Mouse (Mus musculus): ENCODE data around the gene Sez6. TPM values are rescaled to one million over a fixed set of nuclear protein-coding genes. Genes with fewer than 3 reads are reported as not detected.
A peak's percentile ranks its signal among the peaks of the same experiment; 100 is the strongest.

Gene Sez6
- total RNA-seq, 1 experiment, result 0.45 TPM

DNA sequence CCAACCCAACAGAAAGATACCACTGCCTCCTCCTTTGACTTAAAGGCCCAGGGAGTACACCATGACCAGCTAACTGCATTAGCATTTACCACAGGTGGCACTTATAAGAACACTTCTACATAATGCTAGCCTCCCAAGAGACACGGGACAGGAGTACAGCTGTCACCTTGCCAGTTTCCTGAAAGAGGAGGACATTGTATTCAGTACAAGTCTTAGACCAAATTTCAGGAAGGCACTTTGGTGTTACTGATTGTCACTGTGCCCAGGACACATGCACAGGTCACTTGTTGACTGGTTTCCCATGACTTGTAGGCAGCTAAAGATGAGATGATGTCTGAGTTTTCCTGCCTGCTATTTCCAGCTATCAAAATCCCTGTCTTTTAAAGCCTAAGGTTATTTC is 65.0 kb downstream of the Sez6 start:
- no peaks in the 10 kb centered on the region for H3K4me1 ChIP-seq (ENCODE audit: control insufficient read depth in 2 of 2, insufficient read depth in 2 of 2, low read length in 2 of 2, poor library complexity in 1 of 2)
- H3K27ac ChIP-seq (ENCODE audit: insufficient read depth, low read depth, low read length, poor library complexity, severe bottlenecking), result no peak overlapping the region
- in situ Hi-C loops (cut with MboI; ENCODE audit: low sequenced_read_pairs in 2 of 2, unreplicated experiment in 2 of 2), result no loop called here
- no peaks in the 10 kb centered on the region for H3K9me3 ChIP-seq (ENCODE audit: control insufficient read depth, insufficient read depth, low read depth, low read length)
- no peak for DNase-seq (ENCODE audit: low read depth, low spot score)
- peaks cover 14% of the 10 kb centered on the region for H3K36me3 ChIP-seq (ENCODE audit: control insufficient read depth, insufficient read depth, low read length, poor library complexity, severe bottlenecking)
- H3K9ac ChIP-seq (ENCODE audit: insufficient read depth, low read depth, low read length, poor library complexity, severe bottlenecking), result no peak overlapping the region
- TF ChIP-seq HCFC1 (IDR thresholded peaks at IDR 0.05; ENCODE audit: borderline replicate concordance, insufficient read depth, low read length), result no peak
- no peak for TF ChIP-seq ZNF384 (IDR thresholded peaks at IDR 0.05; ENCODE audit: low read depth, low read length)
- no peak for TF ChIP-seq CHD2 (IDR thresholded peaks at IDR 0.05; ENCODE audit: low read depth, low read length)
- no peak for TF ChIP-seq ZC3H11A (IDR thresholded peaks at IDR 0.05; ENCODE audit: borderline replicate concordance, low read depth, low read length)
- no peak for TF ChIP-seq MAFK (IDR thresholded peaks at IDR 0.05; ENCODE audit: insufficient read depth, low read depth, low read length)
- no peak overlapping the region for H3K4me3 ChIP-seq (ENCODE audit: insufficient read depth in 1 of 2, low read depth in 1 of 2, low read length in 2 of 2, poor library complexity in 1 of 2, severe bottlenecking in 1 of 2)

DNA sequence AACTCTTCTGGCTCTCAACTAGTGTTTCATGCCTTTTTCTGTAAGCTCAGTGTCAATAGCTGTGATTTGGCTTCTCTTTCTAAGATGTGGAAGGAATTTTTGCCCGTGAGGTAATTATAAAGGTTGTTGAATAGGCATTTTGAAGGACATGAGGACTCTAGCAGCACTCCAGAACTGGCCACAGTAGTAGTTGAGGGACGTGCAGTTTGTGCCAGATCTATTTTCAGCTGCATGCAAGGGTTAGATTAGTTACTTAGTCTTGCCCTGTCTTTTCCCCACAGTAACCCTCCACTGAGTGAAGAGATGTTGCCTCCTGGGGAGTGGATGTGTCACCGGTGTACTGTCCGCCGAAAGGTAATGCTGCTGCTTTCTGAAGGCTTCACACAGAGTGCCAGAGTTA is 75.8 kb downstream of the Sez6 start:
- H3K27ac ChIP-seq (ENCODE audit: insufficient read depth, low read depth, low read length, poor library complexity, severe bottlenecking), result no peak overlapping the region
- TF ChIP-seq HCFC1 (IDR thresholded peaks at IDR 0.05; ENCODE audit: borderline replicate concordance, insufficient read depth, low read length), result no peak
- TF ChIP-seq ZNF384 (IDR thresholded peaks at IDR 0.05; ENCODE audit: low read depth, low read length), result no peak
- no peak for TF ChIP-seq ZC3H11A (IDR thresholded peaks at IDR 0.05; ENCODE audit: borderline replicate concordance, low read depth, low read length)
- no peak for TF ChIP-seq MAFK (IDR thresholded peaks at IDR 0.05; ENCODE audit: insufficient read depth, low read depth, low read length)
- no peak for TF ChIP-seq CHD2 (IDR thresholded peaks at IDR 0.05; ENCODE audit: low read depth, low read length)
- H3K9ac ChIP-seq (ENCODE audit: insufficient read depth, low read depth, low read length, poor library complexity, severe bottlenecking), result no peak overlapping the region
- no peaks in the 10 kb centered on the region for H3K4me1 ChIP-seq (ENCODE audit: control insufficient read depth in 2 of 2, insufficient read depth in 2 of 2, low read length in 2 of 2, poor library complexity in 1 of 2)
- H3K9me3 ChIP-seq (ENCODE audit: control insufficient read depth, insufficient read depth, low read depth, low read length), result no peaks in the 10 kb centered on the region
- DNase-seq (ENCODE audit: low read depth, low spot score), result no peak
- H3K36me3 ChIP-seq (ENCODE audit: control insufficient read depth, insufficient read depth, low read length, poor library complexity, severe bottlenecking), result peaks cover 28% of the 10 kb centered on the region
- no peak overlapping the region for H3K4me3 ChIP-seq (ENCODE audit: insufficient read depth in 1 of 2, low read depth in 1 of 2, low read length in 2 of 2, poor library complexity in 1 of 2, severe bottlenecking in 1 of 2)
- in situ Hi-C loops (cut with MboI; ENCODE audit: low sequenced_read_pairs in 2 of 2, unreplicated experiment in 2 of 2), result no loop called here

DNA sequence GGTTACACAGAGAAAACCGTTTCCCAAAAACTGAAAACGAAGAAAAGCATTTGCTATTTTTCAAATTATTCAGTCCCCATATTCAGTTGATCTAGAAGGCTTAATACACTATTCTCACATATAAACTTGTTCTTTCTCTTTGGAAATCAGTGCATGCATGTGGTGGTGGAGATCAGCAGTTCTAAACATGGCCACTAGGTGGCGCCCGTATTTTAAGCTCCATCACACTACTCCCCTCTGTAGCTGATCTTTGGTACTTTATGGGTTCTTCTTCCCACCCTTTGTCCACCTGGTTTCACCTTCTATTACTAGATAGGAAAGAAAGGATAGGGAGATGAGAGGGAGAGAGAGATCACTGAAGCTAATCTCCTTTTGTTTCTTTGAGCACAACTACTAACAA is 89.1 kb downstream of the Sez6 start:
- TF ChIP-seq ZNF384 (IDR thresholded peaks at IDR 0.05; ENCODE audit: low read depth, low read length), result no peak
- Histone ChIP-seq H3K4me1 (ENCODE audit: control insufficient read depth in 2 of 2, insufficient read depth in 2 of 2, low read length in 2 of 2, poor library complexity in 1 of 2) (no peaks in the 10 kb centered on the region), H3K27ac (ENCODE audit: insufficient read depth, low read depth, low read length, poor library complexity, severe bottlenecking) (no peak overlapping the region), H3K4me3 (ENCODE audit: insufficient read depth in 1 of 2, low read depth in 1 of 2, low read length in 2 of 2, poor library complexity in 1 of 2, severe bottlenecking in 1 of 2) (no peak overlapping the region), H3K36me3 (ENCODE audit: control insufficient read depth, insufficient read depth, low read length, poor library complexity, severe bottlenecking) (peaks cover 62% of the 10 kb centered on the region), H3K9me3 (ENCODE audit: control insufficient read depth, insufficient read depth, low read depth, low read length) (no peaks in the 10 kb centered on the region), H3K9ac (ENCODE audit: insufficient read depth, low read depth, low read length, poor library complexity, severe bottlenecking) (no peak overlapping the region)
- in situ Hi-C loops (cut with MboI; ENCODE audit: low sequenced_read_pairs in 2 of 2, unreplicated experiment in 2 of 2), result no loop called here
- peak; percentile 72 for DNase-seq (ENCODE audit: low read depth, low spot score)

DNA sequence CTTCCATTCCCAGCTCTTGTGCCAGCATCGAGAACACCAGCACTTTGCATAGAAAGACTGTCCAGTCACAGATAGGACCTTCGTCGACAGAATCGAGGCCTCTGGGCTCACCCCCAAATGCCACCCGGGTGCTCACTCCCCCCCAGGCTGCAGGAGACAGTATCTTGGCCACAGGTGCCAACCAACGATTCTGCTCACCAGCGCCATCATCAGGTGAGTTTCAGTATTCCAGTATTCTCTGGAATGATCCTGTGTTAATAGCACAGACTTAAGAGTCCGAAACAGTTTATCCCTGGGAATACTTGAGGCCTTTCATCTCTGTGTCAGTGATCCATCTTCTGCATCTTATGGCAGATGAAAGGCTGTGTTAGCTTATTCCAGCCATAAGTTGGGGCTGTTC is 93.0 kb downstream of the Sez6 start:
- TF ChIP-seq ZNF384 (IDR thresholded peaks at IDR 0.05; ENCODE audit: low read depth, low read length), result no peak
- no peak for TF ChIP-seq MAFK (IDR thresholded peaks at IDR 0.05; ENCODE audit: insufficient read depth, low read depth, low read length)
- no peak for TF ChIP-seq CHD2 (IDR thresholded peaks at IDR 0.05; ENCODE audit: low read depth, low read length)
- no peak for TF ChIP-seq ZC3H11A (IDR thresholded peaks at IDR 0.05; ENCODE audit: borderline replicate concordance, low read depth, low read length)
- TF ChIP-seq HCFC1 (IDR thresholded peaks at IDR 0.05; ENCODE audit: borderline replicate concordance, insufficient read depth, low read length), result no peak

More for the DNA sequence above, 93.0 kb downstream of the Sez6 start:
- no peaks in the 10 kb centered on the region; a peak in 1 of 4 replicates for H3K4me1 ChIP-seq (ENCODE audit: control insufficient read depth in 2 of 2, insufficient read depth in 2 of 2, low read length in 2 of 2, poor library complexity in 1 of 2)
- in situ Hi-C loops (cut with MboI; ENCODE audit: low sequenced_read_pairs in 2 of 2, unreplicated experiment in 2 of 2), result no loop called here
- no peak overlapping the region for H3K27ac ChIP-seq (ENCODE audit: insufficient read depth, low read depth, low read length, poor library complexity, severe bottlenecking)
- H3K36me3 ChIP-seq (ENCODE audit: control insufficient read depth, insufficient read depth, low read length, poor library complexity, severe bottlenecking), result peaks cover 54% of the 10 kb centered on the region
- DNase-seq (ENCODE audit: low read depth, low spot score), result peak; percentile 57
- no peak overlapping the region for H3K9ac ChIP-seq (ENCODE audit: insufficient read depth, low read depth, low read length, poor library complexity, severe bottlenecking)
- no peaks in the 10 kb centered on the region for H3K9me3 ChIP-seq (ENCODE audit: control insufficient read depth, insufficient read depth, low read depth, low read length)
- H3K4me3 ChIP-seq (ENCODE audit: insufficient read depth in 1 of 2, low read depth in 1 of 2, low read length in 2 of 2, poor library complexity in 1 of 2, severe bottlenecking in 1 of 2), result no peak overlapping the region

Other genes starting within 250 kb of the Sez6 start
- 153 and 165 TPM in 2 replicates for gene Nufip2, start 244.6 kb upstream of the Sez6 start, total RNA-seq (2012; rRNA removed)
- gene Cryba1, start 205.5 kb upstream of the Sez6 start, total RNA-seq (2012; rRNA removed), result 0.32 TPM in 1 of 2 replicates, not detected in the other
- gene Myo18a, start 167.6 kb upstream of the Sez6 start, total RNA-seq (2012; rRNA removed), result 33.3 and 46.5 TPM in 2 replicates
- 0.18 and 0.32 TPM in 2 replicates for gene Gm10277, start 143.1 kb upstream of the Sez6 start, total RNA-seq (2012; rRNA removed)
- 27.3 and 33.3 TPM in 2 replicates for gene Pipox, start 36.7 kb upstream of the Sez6 start, total RNA-seq (2012; rRNA removed)
- 38.4 and 42.0 TPM in 2 replicates for gene Phf12, start 52.0 kb downstream of the Sez6 start, total RNA-seq (2012; rRNA removed)
- gene Dhrs13, start 101.5 kb downstream of the Sez6 start, total RNA-seq (2012; rRNA removed), result 20.2 and 28.5 TPM in 2 replicates
- 26.7 and 31.9 TPM in 2 replicates for gene Flot2, start 107.1 kb downstream of the Sez6 start, total RNA-seq (2012; rRNA removed)
- gene Eral1, start 149.6 kb downstream of the Sez6 start, total RNA-seq (2012; rRNA removed), result 29.6 and 33.5 TPM in 2 replicates
- gene Fam222b, start 163.9 kb downstream of the Sez6 start, total RNA-seq (2012; rRNA removed), result 8.9 and 11.7 TPM in 2 replicates
- 74.4 and 78.2 TPM in 2 replicates for gene Traf4, start 234.8 kb downstream of the Sez6 start, total RNA-seq (2012; rRNA removed)
- 15.3 and 25.4 TPM in 2 replicates for gene Nek8, start 245.9 kb downstream of the Sez6 start, total RNA-seq (2012; rRNA removed)
- gene Tlcd1, start 245.9 kb downstream of the Sez6 start, total RNA-seq (2012; rRNA removed), result 75.6 and 78.6 TPM in 2 replicates